Mouse (Mus musculus): ENCODE data around the gene Prkn. TPM values are rescaled to one million over a fixed set of nuclear protein-coding genes. Genes with fewer than 3 reads are reported as not detected.

The Prkn gene
- polyA plus RNA-seq, 1 experiment from 2014 or later, result 0.64 TPM

GRCm38 (mm10) chr17:12047523-12047922, 1207.3 kb downstream of the Prkn start:
- H3K27ac ChIP-seq, result no peak overlapping the region
- no peaks in the 10 kb centered on the region for H3K36me3 ChIP-seq
- H3K9me3 ChIP-seq (replicated peaks), result no peaks in the 10 kb centered on the region
- WGBS (ENCODE audit: insufficient replicate concordance), result 40% methylated on average over 6 of the region's 6 CpGs
- H3K27me3 ChIP-seq (replicated peaks), result peaks cover 30% of the 10 kb centered on the region
- H3K4me3 ChIP-seq, result no peak overlapping the region
- H3K9ac ChIP-seq, result no peak overlapping the region
- no peak for ATAC-seq
- no peak overlapping the region for H3K4me2 ChIP-seq
- H3K4me1 ChIP-seq, result peaks cover 16% of the 10 kb centered on the region

- H3K9ac ChIP-seq, result no peak overlapping the region
- peaks cover 11% of the 10 kb centered on the region for H3K4me1 ChIP-seq
- no peak overlapping the region for H3K4me3 ChIP-seq
- WGBS (ENCODE audit: insufficient replicate concordance), result 58% methylated on average over 9 of the region's 9 CpGs
- H3K27ac ChIP-seq, result no peak overlapping the region
- peaks cover 25% of the 10 kb centered on the region for H3K27me3 ChIP-seq (replicated peaks)
- H3K9me3 ChIP-seq (replicated peaks), result no peaks in the 10 kb centered on the region
- H3K4me2 ChIP-seq, result no peak overlapping the region
- H3K36me3 ChIP-seq, result no peaks in the 10 kb centered on the region
- ATAC-seq, result no peak
Observed at GRCm38 (mm10) chr17:12048695-12049490, 1208.7 kb downstream of the Prkn start.

GRCm38 (mm10) chr17:12050261-12050660, 1210.1 kb downstream of the Prkn start:
- no peak overlapping the region for H3K27ac ChIP-seq
- H3K9me3 ChIP-seq (replicated peaks), result no peaks in the 10 kb centered on the region
- 68% methylated on average over 5 of the region's 5 CpGs for WGBS (ENCODE audit: insufficient replicate concordance)
- H3K4me2 ChIP-seq, result no peak overlapping the region
- H3K9ac ChIP-seq, result no peak overlapping the region
- H3K4me3 ChIP-seq, result no peak overlapping the region
- ATAC-seq, result no peak
- peaks cover 11% of the 10 kb centered on the region for H3K4me1 ChIP-seq
- peaks cover 11% of the 10 kb centered on the region for H3K27me3 ChIP-seq (replicated peaks)
- H3K36me3 ChIP-seq, result no peaks in the 10 kb centered on the region

GRCm38 (mm10) chr17:12051031-12051430, 1210.8 kb downstream of the Prkn start:
- no peak overlapping the region for H3K9ac ChIP-seq
- H3K36me3 ChIP-seq, result no peaks in the 10 kb centered on the region
- no peak overlapping the region for H3K4me3 ChIP-seq
- no peak overlapping the region for H3K27ac ChIP-seq
- peaks cover 11% of the 10 kb centered on the region for H3K4me1 ChIP-seq
- peaks cover 6% of the 10 kb centered on the region for H3K27me3 ChIP-seq (replicated peaks)
- no peaks in the 10 kb centered on the region for H3K9me3 ChIP-seq (replicated peaks)
- no peak for ATAC-seq
- no peak overlapping the region for H3K4me2 ChIP-seq
- WGBS (ENCODE audit: insufficient replicate concordance), result 77% methylated on average over 3 of the region's 3 CpGs

GRCm38 (mm10) chr17:12052651-12053050, 1212.5 kb downstream of the Prkn start:
- Histone ChIP-seq H3K4me2 (no peak overlapping the region), H3K9ac (no peak overlapping the region), H3K36me3 (no peaks in the 10 kb centered on the region), H3K27me3 (replicated peaks) (0 out of 2 replicates have a peak, but pooled peaks cover under 1% of the 10 kb centered on the region), H3K4me3 (no peak overlapping the region), H3K27ac (no peak overlapping the region), H3K9me3 (replicated peaks) (no peaks in the 10 kb centered on the region), H3K4me1 (peaks cover 11% of the 10 kb centered on the region)
- no peak for ATAC-seq
- 72% methylated on average over 12 of the region's 12 CpGs for WGBS (ENCODE audit: insufficient replicate concordance)

- Histone ChIP-seq H3K27me3 (replicated peaks) (peaks cover 10% of the 10 kb centered on the region; the same call in 1 of the 2 replicates), H3K4me2 (no peak overlapping the region), H3K4me3 (no peak overlapping the region), H3K36me3 (no peaks in the 10 kb centered on the region), H3K9me3 (replicated peaks) (no peaks in the 10 kb centered on the region), H3K4me1 (no peaks in the 10 kb centered on the region), H3K9ac (no peak overlapping the region), H3K27ac (no peak overlapping the region)
- 76% methylated on average over 6 of the region's 6 CpGs for WGBS (ENCODE audit: insufficient replicate concordance)
- ATAC-seq, result no peak
Observed at GRCm38 (mm10) chr17:12059041-12059440, 1218.9 kb downstream of the Prkn start.

- Histone ChIP-seq H3K4me2 (no peak overlapping the region), H3K4me1 (no peaks in the 10 kb centered on the region), H3K27me3 (replicated peaks) (peaks cover 10% of the 10 kb centered on the region; the same call in 1 of the 2 replicates), H3K9ac (no peak overlapping the region), H3K9me3 (replicated peaks) (no peaks in the 10 kb centered on the region), H3K36me3 (no peaks in the 10 kb centered on the region), H3K4me3 (no peak overlapping the region), H3K27ac (no peak overlapping the region)
- 70% methylated on average over 10 of the region's 10 CpGs for WGBS (ENCODE audit: insufficient replicate concordance)
- ATAC-seq, result no peak
Observed at GRCm38 (mm10) chr17:12061381-12061780, 1221.2 kb downstream of the Prkn start.

GRCm38 (mm10) chr17:12062861-12063260, 1222.7 kb downstream of the Prkn start:
- Histone ChIP-seq H3K4me3 (no peak overlapping the region), H3K9me3 (replicated peaks) (no peaks in the 10 kb centered on the region), H3K4me1 (no peaks in the 10 kb centered on the region), H3K9ac (no peak overlapping the region), H3K4me2 (no peak overlapping the region), H3K36me3 (no peaks in the 10 kb centered on the region), H3K27ac (no peak overlapping the region), H3K27me3 (replicated peaks) (peaks cover 10% of the 10 kb centered on the region; the same call in 1 of the 2 replicates)
- ATAC-seq, result no peak
- WGBS (ENCODE audit: insufficient replicate concordance), result 68% methylated on average over 3 of the region's 3 CpGs

- Histone ChIP-seq H3K9ac (no peak overlapping the region), H3K4me1 (no peaks in the 10 kb centered on the region), H3K27ac (no peak overlapping the region), H3K4me3 (no peak overlapping the region), H3K9me3 (replicated peaks) (peaks cover 7% of the 10 kb centered on the region; the same call in 1 of the 2 replicates), H3K4me2 (no peak overlapping the region), H3K27me3 (replicated peaks) (peaks cover 10% of the 10 kb centered on the region; the same call in 1 of the 2 replicates), H3K36me3 (no peaks in the 10 kb centered on the region)
- WGBS (ENCODE audit: insufficient replicate concordance), result 73% methylated on average over 7 of the region's 7 CpGs
- ATAC-seq, result no peak
Observed at GRCm38 (mm10) chr17:12063533-12063932, 1223.3 kb downstream of the Prkn start.

GRCm38 (mm10) chr17:12066054-12066453, 1225.9 kb downstream of the Prkn start:
- Histone ChIP-seq H3K4me1 (no peaks in the 10 kb centered on the region), H3K4me3 (no peak overlapping the region), H3K9me3 (replicated peaks) (peaks cover 19% of the 10 kb centered on the region; the same call in 1 of the 2 replicates), H3K27me3 (replicated peaks) (peaks cover 6% of the 10 kb centered on the region; the same call in 1 of the 2 replicates), H3K4me2 (no peak overlapping the region), H3K36me3 (no peaks in the 10 kb centered on the region), H3K9ac (no peak overlapping the region), H3K27ac (no peak overlapping the region)
- WGBS (ENCODE audit: insufficient replicate concordance), result 72% methylated on average over 10 of the region's 10 CpGs
- no peak for ATAC-seq

GRCm38 (mm10) chr17:12076816-12077215, 1236.6 kb downstream of the Prkn start:
- no peak for ATAC-seq
- Histone ChIP-seq H3K4me2 (no peak overlapping the region), H3K27ac (no peak overlapping the region), H3K36me3 (no peaks in the 10 kb centered on the region), H3K9me3 (replicated peaks) (no peaks in the 10 kb centered on the region), H3K4me1 (no peaks in the 10 kb centered on the region), H3K4me3 (no peak overlapping the region), H3K9ac (no peak overlapping the region), H3K27me3 (replicated peaks) (0 out of 2 replicates have a peak, but pooled peaks cover 7% of the 10 kb centered on the region)
- WGBS (ENCODE audit: insufficient replicate concordance), result 46% methylated on average over 2 of the region's 2 CpGs

GRCm38 (mm10) chr17:12080656-12081495, 1240.7 kb downstream of the Prkn start:
- Histone ChIP-seq H3K4me1 (no peaks in the 10 kb centered on the region), H3K27ac (no peak overlapping the region), H3K9me3 (replicated peaks) (no peaks in the 10 kb centered on the region), H3K4me2 (no peak overlapping the region), H3K4me3 (no peak overlapping the region), H3K36me3 (no peaks in the 10 kb centered on the region), H3K9ac (no peak overlapping the region), H3K27me3 (replicated peaks) (peaks cover 14% of the 10 kb centered on the region; the same call in 1 of the 2 replicates)
- no peak for ATAC-seq
- 46% methylated on average over 20 of the region's 20 CpGs for WGBS (ENCODE audit: insufficient replicate concordance)

All from liver, embryonic 12.5 days (tissue).